Mouse (Mus musculus) kidney, embryonic 16.5 days (tissue): ENCODE results near the gene Itga3. TPM values are rescaled to one million over a fixed set of nuclear protein-coding genes. Genes with fewer than 3 reads are reported as not detected.

Experiments used
- ATAC-seq: fragments of 200-750 bp; cut with Nextera tagmentation; 2 replicates; pipeline ENCODE4 v1.8.0; 2017; ENCODE audit warnings: moderate TSS enrichment; ENCODE audit not compliant: low FRiP score, low TSS enrichment
- H3K27ac ChIP-seq: fragments of 300-500 bp; sonication (generic); 2 replicates; pipeline ENCODE4 v1.5.1; 2014; ENCODE audit warnings: low read length
- H3K27me3 ChIP-seq: fragments of 300-500 bp; sonication (generic); 2 replicates; pipeline ENCODE4 v1.6.1; 2014; ENCODE audit warnings: low read length, control low read depth, mixed read lengths; ENCODE audit not compliant: insufficient read depth
- H3K36me3 ChIP-seq: fragments of 300-500 bp; sonication (generic); 2 replicates; pipeline ENCODE4 v1.6.1; 2014; ENCODE audit warnings: low read length, control low read depth, mixed read lengths; ENCODE audit not compliant: insufficient read depth
- H3K4me1 ChIP-seq: fragments of 300-500 bp; sonication (generic); 2 replicates; pipeline ENCODE4 v1.6.1; 2014; ENCODE audit warnings: low read length, control low read depth, mixed read lengths; ENCODE audit not compliant: insufficient read depth
- H3K4me2 ChIP-seq: fragments of 300-500 bp; sonication (generic); replicated peaks from 2 replicates; pipeline ENCODE4 v1.6.1; 2014; ENCODE audit warnings: low read depth, low read length
- H3K4me3 ChIP-seq: fragments of 300-500 bp; sonication (generic); 2 replicates; pipeline ENCODE4 v1.5.1; 2014; ENCODE audit warnings: mild to moderate bottlenecking, low read length
- H3K9ac ChIP-seq: fragments of 300-500 bp; sonication (generic); replicated peaks from 2 replicates; pipeline ENCODE4 v1.6.1; 2014; ENCODE audit warnings: low read length
- H3K9me3 ChIP-seq: fragments of 300-500 bp; sonication (generic); 2 replicates; pipeline ENCODE4 v1.6.1; 2016; ENCODE audit warnings: low read length, control low read depth
- WGBS: fragments of 180-500 bp; shearing (Covaris S2); extraction: QIAGEN DNeasy Blood & Tissue Kit; methylation state at CpG from one replicate; pipeline ENCODE4 v1.1.7; 2014; 5-methylcytosine and 5-hydroxymethylcytosine counted together
- polyA plus RNA-seq: library from polyadenylated mRNA; unstranded; fragments of >200 nt; fragmentation: Nextera tagmentation; extraction: Ambion mirVana; gene quantifications from 2 replicates; pipeline ENCODE4 v1.2.1, GENCODE M21; 2015

Gene Itga3
- polyA plus RNA-seq, 1 experiment from 2014 or later: 25.8 TPM

- H3K27ac ChIP-seq: no peak overlapping the region
- H3K9ac ChIP-seq: no peak overlapping the region
- H3K4me1 ChIP-seq: peaks cover 62% of the 10 kb centered on the region
These were observed 2.8 kb downstream of the Itga3 start for GRCm38 (mm10) chr11:95073835-95074234.

DNA sequence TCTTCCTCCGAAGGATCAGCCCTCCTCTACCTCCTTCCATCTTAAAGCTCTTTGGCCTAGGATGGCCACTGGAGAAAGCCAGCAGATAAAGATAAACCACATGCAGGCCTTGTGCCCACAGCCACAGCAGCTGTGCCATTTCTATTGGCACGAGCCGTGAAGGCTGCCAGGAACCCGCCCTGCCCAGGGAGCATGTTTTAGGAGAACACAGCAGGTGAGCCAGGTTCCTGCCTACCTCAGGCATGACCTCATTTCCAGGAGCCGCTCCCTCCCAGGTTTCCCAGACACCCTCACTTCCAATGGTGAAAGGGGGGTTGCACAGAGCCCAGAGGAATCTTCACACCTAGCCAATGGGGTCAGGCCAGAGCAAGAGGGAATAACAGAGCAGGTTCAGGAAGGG lies 3.8 kb downstream of the Itga3 start:
- no peak for ATAC-seq
- Histone ChIP-seq H3K4me3 (no peak overlapping the region), H3K9me3 (no peaks in the 10 kb centered on the region), H3K4me1 (peaks cover 51% of the 10 kb centered on the region), H3K4me2 (no peak overlapping the region), H3K27ac (no peak overlapping the region), H3K9ac (no peak overlapping the region), H3K27me3 (no peaks in the 10 kb centered on the region), H3K36me3 (no peaks in the 10 kb centered on the region)
- WGBS: 74% methylated on average over 5 of the region's 5 CpGs

More at GRCm38 (mm10) chr11:95073835-95074234, 2.8 kb downstream of the Itga3 start:
- Histone ChIP-seq H3K9me3 (no peaks in the 10 kb centered on the region), H3K4me3 (no peak overlapping the region), H3K4me2 (peak overlapping the region; percentile 82; the same call in 1 of the 2 replicates), H3K36me3 (no peaks in the 10 kb centered on the region), H3K27me3 (no peaks in the 10 kb centered on the region)
- ATAC-seq: no peak
- WGBS: 66% methylated on average over 4 of the region's 4 CpGs

DNA sequence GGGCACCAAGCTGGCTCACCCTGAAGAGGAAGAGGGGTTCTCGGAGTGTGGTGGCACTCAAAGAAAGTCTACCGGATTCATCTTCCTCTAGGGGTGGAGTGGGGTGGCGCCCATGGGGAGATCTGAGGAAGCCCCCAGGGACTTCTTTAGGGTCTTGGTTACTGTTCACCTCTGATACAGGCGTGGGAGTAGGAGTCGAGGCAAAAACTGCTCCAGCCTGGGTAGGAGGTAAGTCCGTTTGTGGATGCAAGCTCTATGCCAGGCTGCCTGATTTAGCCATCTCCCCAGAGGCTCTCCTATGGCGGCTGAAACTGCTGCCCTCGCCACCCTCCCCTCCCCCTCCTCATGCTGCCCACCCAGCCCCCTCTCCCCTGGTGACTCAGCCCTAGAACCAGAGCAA lies 4.5 kb downstream of the Itga3 start:
- Histone ChIP-seq H3K4me2 (no peak overlapping the region), H3K9me3 (no peaks in the 10 kb centered on the region), H3K27me3 (no peaks in the 10 kb centered on the region), H3K27ac (no peak overlapping the region), H3K4me3 (no peak overlapping the region), H3K4me1 (peaks cover 45% of the 10 kb centered on the region), H3K36me3 (no peaks in the 10 kb centered on the region), H3K9ac (no peak overlapping the region)
- WGBS: 67% methylated on average over 7 of the region's 8 CpGs
- no peak for ATAC-seq

DNA sequence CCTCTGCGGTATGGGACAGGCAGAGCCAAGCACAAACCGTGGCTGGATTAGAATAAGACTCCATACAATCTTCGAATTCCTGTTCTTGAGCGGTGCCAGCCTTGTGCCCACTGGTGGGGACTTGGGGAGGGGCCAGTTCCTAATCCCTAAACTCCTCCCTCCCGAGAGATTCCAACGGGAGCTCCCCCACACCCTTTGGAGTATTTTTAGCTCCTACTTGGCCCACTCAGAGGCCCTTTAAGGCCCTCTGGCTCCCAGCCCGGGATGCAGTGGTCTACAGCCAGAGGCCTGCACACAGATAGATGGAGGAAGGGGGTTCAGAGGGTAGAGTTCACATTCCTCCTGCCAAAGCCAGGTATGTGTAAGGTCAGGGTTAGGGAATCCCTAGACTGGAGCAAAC lies 5.3 kb downstream of the Itga3 start:
- Histone ChIP-seq H3K9me3 (no peaks in the 10 kb centered on the region), H3K4me1 (peaks cover 43% of the 10 kb centered on the region), H3K27ac (no peak overlapping the region; the same call in 1 of the 2 replicates), H3K4me2 (peak overlapping the region; percentile 10; the same call in 1 of the 2 replicates), H3K4me3 (no peak overlapping the region), H3K9ac (no peak overlapping the region), H3K27me3 (no peaks in the 10 kb centered on the region), H3K36me3 (peaks cover under 1% of the 10 kb centered on the region; the same call in 1 of the 2 replicates)
- WGBS: 45% methylated on average over 7 of the region's 7 CpGs
- ATAC-seq: no peak

- Histone ChIP-seq H3K4me1 (peaks cover 41% of the 10 kb centered on the region), H3K36me3 (peaks cover 8% of the 10 kb centered on the region; the same call in 1 of the 2 replicates), H3K27ac (no peak overlapping the region; the same call in 1 of the 2 replicates), H3K9me3 (no peaks in the 10 kb centered on the region), H3K9ac (no peak overlapping the region), H3K4me3 (no peak overlapping the region), H3K27me3 (no peaks in the 10 kb centered on the region), H3K4me2 (no peak overlapping the region)
- whole genome bisulfite sequencing: 65% methylated on average over 8 of the region's 8 CpGs
- no peak for ATAC-seq
These were observed 6.2 kb downstream of the Itga3 start for GRCm38 (mm10) chr11:95070140-95071107.

DNA sequence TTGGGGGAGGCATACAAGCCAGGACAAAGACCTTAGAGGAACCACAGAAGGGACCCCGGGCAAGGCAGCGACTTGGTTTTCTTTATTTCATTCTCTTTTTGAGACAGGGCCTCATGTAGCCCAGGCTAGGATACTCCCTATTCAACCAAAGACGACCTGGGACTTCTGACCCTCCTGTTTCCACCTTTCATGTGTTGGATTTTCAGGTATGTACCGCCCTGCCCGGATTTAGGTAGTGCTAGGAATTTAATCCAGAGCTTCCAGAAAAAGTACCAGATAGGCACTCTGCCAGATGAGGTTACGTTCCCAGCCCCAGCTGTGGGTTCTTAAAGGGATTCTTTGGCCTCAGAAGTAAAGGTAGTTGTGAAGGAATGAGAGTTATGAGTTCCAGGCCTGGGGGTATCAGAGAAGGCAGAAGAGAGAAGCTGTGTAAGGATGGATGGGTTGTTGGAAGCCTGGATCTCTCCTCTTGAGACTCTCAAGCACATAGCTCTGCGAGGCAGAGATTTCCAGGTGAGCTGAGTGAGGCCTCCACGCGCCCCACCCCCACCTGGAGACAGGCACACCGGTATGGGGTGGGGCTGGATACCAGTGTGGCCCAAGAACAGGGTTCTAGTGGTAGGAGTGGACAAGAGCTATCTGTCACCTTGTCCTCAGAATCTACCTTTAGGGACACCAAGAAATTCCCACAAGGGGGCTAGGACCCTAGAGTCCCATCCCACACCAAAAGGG lies 7.2 kb downstream of the Itga3 start:
- Histone ChIP-seq H3K4me1 (peaks cover 31% of the 10 kb centered on the region), H3K4me2 (no peak overlapping the region), H3K9ac (no peak overlapping the region), H3K9me3 (no peaks in the 10 kb centered on the region), H3K4me3 (no peak overlapping the region), H3K36me3 (peaks cover 11% of the 10 kb centered on the region; the same call in 1 of the 2 replicates), H3K27ac (no peak overlapping the region), H3K27me3 (no peaks in the 10 kb centered on the region)
- WGBS: 89% methylated on average over 10 of the region's 10 CpGs
- ATAC-seq: no peak

- no peaks in the 10 kb centered on the region; the same call in 1 of the 2 replicates for H3K27me3 ChIP-seq
- no peak overlapping the region for H3K4me2 ChIP-seq
- no peak overlapping the region for H3K27ac ChIP-seq
- no peaks in the 10 kb centered on the region for H3K4me1 ChIP-seq
- H3K9ac ChIP-seq: no peak overlapping the region
- H3K9me3 ChIP-seq: no peaks in the 10 kb centered on the region
- 0 out of 2 replicates have a peak, but pooled peaks have one; percentile 49 for ATAC-seq
- peaks cover 37% of the 10 kb centered on the region for H3K36me3 ChIP-seq
- WGBS: 30% methylated on average over 19 of the region's 19 CpGs
- H3K4me3 ChIP-seq: no peak overlapping the region
These were observed 19.7 kb downstream of the Itga3 start for GRCm38 (mm10) chr11:95056768-95057501.

GRCm38 (mm10) chr11:95053062-95053461 lies 23.5 kb downstream of the Itga3 start:
- Histone ChIP-seq H3K9ac (no peak overlapping the region), H3K9me3 (no peaks in the 10 kb centered on the region), H3K27ac (no peak overlapping the region), H3K36me3 (peaks cover 20% of the 10 kb centered on the region; the same call in 1 of the 2 replicates), H3K27me3 (no peaks in the 10 kb centered on the region; the same call in 1 of the 2 replicates), H3K4me1 (no peaks in the 10 kb centered on the region), H3K4me2 (no peak overlapping the region), H3K4me3 (no peak overlapping the region)
- no peak for ATAC-seq
- 82% methylated on average over 9 of the region's 9 CpGs for WGBS

GRCm38 (mm10) chr11:95046980-95047680 lies 29.5 kb downstream of the Itga3 start:
- 58% methylated on average over 9 of the region's 9 CpGs for WGBS
- Histone ChIP-seq H3K36me3 (peaks cover 8% of the 10 kb centered on the region; the same call in 1 of the 2 replicates), H3K9me3 (no peaks in the 10 kb centered on the region), H3K27ac (no peak overlapping the region), H3K4me3 (no peak overlapping the region), H3K4me2 (no peak overlapping the region), H3K4me1 (0 out of 2 replicates have a peak, but pooled peaks cover 5% of the 10 kb centered on the region), H3K27me3 (no peaks in the 10 kb centered on the region), H3K9ac (no peak overlapping the region)
- ATAC-seq: peak; percentile 23; the same call in 1 of the 2 replicates
